Mouse (Mus musculus) gastrocnemius, postnatal 25 days (tissue): Measurements from ENCODE around the gene Fmo6. TPM values are rescaled to one million over a fixed set of nuclear protein-coding genes. Genes with fewer than 3 reads are reported as not detected.

Experiments used
- DNase-seq: peaks from one replicate; pipeline ENCODE4 v3.0.0; 2022
- total RNA-seq, 2 experiments: library from RNA; stranded (reverse); gene quantifications; 1 replicate in 1 of 2; 2 replicates in 1 of 2; pipeline ENCODE4 v1.2.3; 2021

Gene Fmo6
- total RNA-seq, 2 experiments from 2014 or later, result not detected

GRCm38 (mm10) chr1:162912085-162912484 lies 25.2 kb downstream of the Fmo6 start:
- no peak for DNase-seq

- DNase-seq, result no peak
These were observed 35.4 kb downstream of the Fmo6 start for GRCm38 (mm10) chr1:162901879-162902278.

GRCm38 (mm10) chr1:162897838-162898811 lies 39.2 kb downstream of the Fmo6 start, which contains the start of gene Fmo2:
Gene Fmo2, minus strand, starts transcription at chr1:162898726.
- DNase-seq, result peak; percentile 70

GRCm38 (mm10) chr1:162895900-162896299 lies 41.4 kb downstream of the Fmo6 start:
- DNase-seq, result no peak

GRCm38 (mm10) chr1:162893014-162893413 lies 44.3 kb downstream of the Fmo6 start:
- no peak for DNase-seq

- no peak for DNase-seq
These were observed 45.3 kb downstream of the Fmo6 start for GRCm38 (mm10) chr1:162891980-162892451.

- no peak for DNase-seq
These were observed 48.7 kb downstream of the Fmo6 start for GRCm38 (mm10) chr1:162888646-162889045.

- no peak for DNase-seq
These were observed 49.7 kb downstream of the Fmo6 start for GRCm38 (mm10) chr1:162887644-162888043.

GRCm38 (mm10) chr1:162886138-162886816 lies 51.0 kb downstream of the Fmo6 start:
- DNase-seq, result no peak

GRCm38 (mm10) chr1:162882681-162883080 lies 54.6 kb downstream of the Fmo6 start:
- no peak for DNase-seq

GRCm38 (mm10) chr1:162879595-162880369 lies 57.5 kb downstream of the Fmo6 start:
- no peak for DNase-seq

- DNase-seq, result no peak
These were observed 62.2 kb downstream of the Fmo6 start for GRCm38 (mm10) chr1:162875091-162875490.

- DNase-seq, result no peak
These were observed 65.5 kb downstream of the Fmo6 start for GRCm38 (mm10) chr1:162871701-162872311.

GRCm38 (mm10) chr1:162870978-162871377 lies 66.3 kb downstream of the Fmo6 start:
- DNase-seq, result no peak

GRCm38 (mm10) chr1:162867396-162867795 lies 69.9 kb downstream of the Fmo6 start:
- DNase-seq, result no peak

Other genes with a start within 250 kb of the Fmo6 start
- 10 to 100 TPM; 48.9 to 52.8 TPM for gene Prrc2c, start 197.0 kb downstream of the Fmo6 start, total RNA-seq
- under 1 TPM in 1 of 2 experiments, not detected in 1; 0.29 TPM for gene Fmo4, start 123.5 kb downstream of the Fmo6 start, total RNA-seq
- gene Fmo1, start 70.9 kb downstream of the Fmo6 start, total RNA-seq, result 10 to 100 TPM; 10.4 to 20.2 TPM
- gene Fmo2, start 38.8 kb downstream of the Fmo6 start, total RNA-seq, result 10 to 100 TPM in 1 of 2 experiments, 1 to 10 TPM in 1; 9.1 to 14.6 TPM
- gene Fmo3, start 47.0 kb upstream of the Fmo6 start, total RNA-seq, result not detected
- not detected for gene Mroh9, start 148.2 kb upstream of the Fmo6 start, total RNA-seq